Mouse (Mus musculus) G1E (cell line): ENCODE measurements around the gene Eif2b2.

Experiments used
- CTCF ChIP-seq: IDR thresholded peaks from 2 replicates; pipeline ENCODE4 v1.5.1; 2012; ENCODE audit warnings: low read depth, low read length, inconsistent platforms, mixed read lengths
- GATA1 ChIP-seq: IDR thresholded peaks from 2 replicates; pipeline ENCODE4 v1.6.1; 2012; ENCODE audit warnings: borderline replicate concordance, low read length, inconsistent platforms, mixed read lengths
- GATA2 ChIP-seq: IDR thresholded peaks from 2 replicates; pipeline ENCODE4 v1.6.1; 2012; ENCODE audit warnings: low read depth, low read length, inconsistent platforms, borderline replicate concordance
- POLR2AphosphoS5 ChIP-seq: IDR thresholded peaks from 2 replicates; pipeline ENCODE4 v1.6.1; 2012; ENCODE audit warnings: low read depth, low read length, inconsistent platforms; ENCODE audit not compliant: insufficient replicate concordance

GRCm38 (mm10) chr12:85227227-85227626 is 7.9 kb downstream of the Eif2b2 start:
- TF ChIP-seq CTCF (no peak), POLR2AphosphoS5 (0 out of 2 replicates have a peak, but pooled peaks have one; percentile 48), GATA1 (no peak), GATA2 (no peak)
